Mouse (Mus musculus) cortical plate, adult 2 months (tissue): ENCODE measurements around the gene Rac2. TPM values are rescaled to one million over a fixed set of nuclear protein-coding genes. Genes with fewer than 3 reads are reported as not detected.
A peak's percentile ranks its signal among the peaks of the same experiment; 100 is the strongest.

ENCODE experiments used
- H3K27ac ChIP-seq: fragments of 200-500 bp; 2 replicates; pipeline ENCODE4 v1.5.1; 2012; ENCODE audit warnings: low read length, control low read depth, inconsistent platforms; ENCODE audit not compliant: insufficient read depth
- H3K4me1 ChIP-seq: fragments of 200-500 bp; 2 replicates; pipeline ENCODE4 v1.6.1; 2011; ENCODE audit warnings: low read length; ENCODE audit not compliant: control insufficient read depth, insufficient read depth
- H3K4me3 ChIP-seq: fragments of 200-500 bp; 2 replicates; pipeline ENCODE4 v1.5.1; 2011; ENCODE audit warnings: mild to moderate bottlenecking, low read length, control low read depth; ENCODE audit not compliant: insufficient read depth
- CTCF ChIP-seq: fragments of 200-500 bp; IDR thresholded peaks from 2 replicates; pipeline ENCODE4 v1.5.1; 2011; ENCODE audit warnings: mild to moderate bottlenecking, control low read depth, low read length; ENCODE audit not compliant: insufficient read depth; ENCODE audit errors: extremely low read depth
- POLR2A ChIP-seq: fragments of 200-500 bp; IDR thresholded peaks from 2 replicates; pipeline ENCODE4 v1.6.1; 2011; ENCODE audit warnings: mild to moderate bottlenecking, low read length, control low read depth; ENCODE audit not compliant: insufficient read depth; ENCODE audit errors: extremely low read depth
- polyA plus RNA-seq: library from polyadenylated mRNA; depleted of rRNA; stranded (reverse); fragments of >200 nt; gene quantifications from 2 replicates; pipeline ENCODE4 v1.2.3, GENCODE M21; 2012

Rac2 gene
- polyA plus RNA-seq, 1 experiment, result 7.2 TPM

GRCm38 (mm10) chr15:78547415-78548335 is 24.9 kb downstream of the Rac2 start:
- no peak overlapping the region for H3K4me3 ChIP-seq
- TF ChIP-seq CTCF (peak; percentile 66), POLR2A (no peak)
- H3K27ac ChIP-seq, result no peak overlapping the region
- peaks cover 3% of the 10 kb centered on the region for H3K4me1 ChIP-seq

GRCm38 (mm10) chr15:78546060-78546459 is 26.5 kb downstream of the Rac2 start:
- Histone ChIP-seq H3K4me3 (no peak overlapping the region), H3K27ac (no peak overlapping the region), H3K4me1 (peaks cover 5% of the 10 kb centered on the region)
- TF ChIP-seq CTCF (no peak), POLR2A (no peak)

DNA sequence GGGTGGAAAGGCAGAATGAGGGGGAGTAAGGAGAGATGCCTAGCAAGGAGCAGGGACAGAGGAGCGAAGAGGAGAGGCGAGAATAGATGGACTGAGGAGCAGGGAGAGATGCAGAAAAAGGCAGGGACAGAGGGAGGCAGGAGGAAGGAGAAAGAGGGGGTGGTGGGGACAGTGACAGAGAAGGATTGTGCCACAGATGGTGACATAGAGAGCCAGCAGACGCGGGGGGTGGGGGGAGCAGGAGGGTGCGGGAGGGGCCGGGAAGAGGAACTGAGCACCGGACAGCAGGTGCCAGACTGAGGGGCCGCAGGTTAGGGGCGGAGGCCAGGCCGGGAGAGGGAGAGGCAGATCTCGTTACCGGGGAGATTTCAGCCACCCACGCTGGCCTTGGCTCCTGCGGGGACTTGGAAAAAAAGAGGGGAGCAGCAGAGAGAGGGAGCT is 28.0 kb downstream of the Rac2 start, which contains the start of gene Sstr3:
Gene Sstr3, minus strand, starts transcription at position 125 of the 441 bp plus-strand sequence.
- TF ChIP-seq CTCF (no peak), POLR2A (peak; percentile 58)
- H3K27ac ChIP-seq, result peak within 1 kb of the TSS; percentile 77
- H3K4me1 ChIP-seq, result peaks cover 5% of the 10 kb centered on the region
- peak within 1 kb of the TSS; percentile 54 for H3K4me3 ChIP-seq

DNA sequence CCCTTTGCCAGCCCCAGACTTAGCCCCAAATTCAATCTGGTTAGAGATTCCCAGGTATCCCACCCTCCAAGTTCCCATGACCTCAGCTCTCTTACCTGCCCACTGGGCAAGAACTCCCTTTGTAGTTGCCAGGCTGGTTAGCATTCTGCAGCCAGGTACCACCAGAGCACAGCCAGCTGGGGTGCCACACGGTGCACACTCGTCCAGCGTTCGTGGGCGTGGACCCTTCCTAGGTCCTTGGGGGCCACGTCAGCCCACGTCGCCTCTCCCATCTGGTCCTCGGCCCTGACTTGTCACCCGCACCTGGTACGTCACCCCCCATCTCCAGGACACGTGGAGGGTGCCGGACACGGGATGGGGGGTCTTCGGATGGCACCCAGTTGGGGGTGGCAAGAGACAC is 28.5 kb downstream of the Rac2 start:
- Histone ChIP-seq H3K27ac (peak overlapping the region; percentile 77), H3K4me3 (peak overlapping the region; percentile 54)
- TF ChIP-seq CTCF (no peak), POLR2A (no peak)

GRCm38 (mm10) chr15:78542767-78543303 is 29.7 kb downstream of the Rac2 start:
- peak overlapping the region; percentile 54 for H3K4me3 ChIP-seq
- H3K4me1 ChIP-seq, result 0 out of 2 replicates have a peak, but pooled peaks cover 2% of the 10 kb centered on the region
- H3K27ac ChIP-seq, result peak overlapping the region; percentile 16; the same call in 1 of the 2 replicates
- peak; percentile 50 for TF ChIP-seq POLR2A
- no peak for TF ChIP-seq CTCF

More for the DNA sequence above, 28.5 kb downstream of the Rac2 start:
- H3K4me1 ChIP-seq, result peaks cover 5% of the 10 kb centered on the region

- H3K4me1 ChIP-seq, result 0 out of 2 replicates have a peak, but pooled peaks cover 2% of the 10 kb centered on the region
- H3K27ac ChIP-seq, result peak overlapping the region; percentile 16; the same call in 1 of the 2 replicates
- TF ChIP-seq CTCF, result no peak
- peak; percentile 37; the same call in 1 of the 2 replicates for TF ChIP-seq POLR2A
- H3K4me3 ChIP-seq, result peak overlapping the region; percentile 54
Measured at GRCm38 (mm10) chr15:78542098-78542766, 30.4 kb downstream of the Rac2 start.

- no peak for TF ChIP-seq CTCF
- no peak for TF ChIP-seq POLR2A
- Histone ChIP-seq H3K4me1 (0 out of 2 replicates have a peak, but pooled peaks cover 2% of the 10 kb centered on the region), H3K4me3 (peak overlapping the region; percentile 54; the same call in 1 of the 2 replicates), H3K27ac (no peak overlapping the region)
Measured at GRCm38 (mm10) chr15:78541606-78542005, 31.0 kb downstream of the Rac2 start.

DNA sequence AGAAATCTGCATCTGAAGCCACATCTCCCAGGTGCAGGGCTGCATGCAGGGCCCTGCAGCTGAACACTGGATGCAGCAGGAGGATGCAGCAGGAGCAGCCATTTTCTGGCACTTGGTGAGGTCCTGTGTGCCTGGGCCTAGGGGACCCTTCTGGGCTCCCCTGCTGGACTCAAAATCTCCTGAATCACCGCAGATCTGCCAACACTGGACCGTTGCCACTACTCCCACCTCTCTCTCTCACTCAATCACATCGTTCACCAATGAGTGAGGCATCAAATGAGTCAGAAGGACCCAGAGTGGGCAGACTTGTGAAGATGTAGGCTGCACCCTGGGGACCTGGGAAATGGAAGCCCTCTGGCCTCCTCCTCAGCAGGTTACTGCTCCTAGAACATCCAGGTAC is 31.5 kb downstream of the Rac2 start:
- Histone ChIP-seq H3K4me1 (0 out of 2 replicates have a peak, but pooled peaks cover 2% of the 10 kb centered on the region), H3K27ac (no peak overlapping the region)
- TF ChIP-seq POLR2A (no peak), CTCF (no peak)

More for the DNA sequence above, 31.5 kb downstream of the Rac2 start:
- 0 out of 2 replicates have a peak overlapping the region, but pooled peaks have one; percentile 54 for H3K4me3 ChIP-seq
